Mouse (Mus musculus) ES-E14 (cell line): Measurements from ENCODE around the gene Ascc3.

Source experiments
- CHD2 ChIP-seq: IDR thresholded peaks from 2 replicates; pipeline ENCODE4 v1.6.1; 2014; ENCODE audit warnings: mild to moderate bottlenecking, low read depth, low read length, inconsistent platforms
- MAFK ChIP-seq: IDR thresholded peaks from 2 replicates; pipeline ENCODE4 v1.6.1; 2014; ENCODE audit warnings: mild to moderate bottlenecking, low read depth, low read length, inconsistent platforms; ENCODE audit not compliant: insufficient read depth

DNA sequence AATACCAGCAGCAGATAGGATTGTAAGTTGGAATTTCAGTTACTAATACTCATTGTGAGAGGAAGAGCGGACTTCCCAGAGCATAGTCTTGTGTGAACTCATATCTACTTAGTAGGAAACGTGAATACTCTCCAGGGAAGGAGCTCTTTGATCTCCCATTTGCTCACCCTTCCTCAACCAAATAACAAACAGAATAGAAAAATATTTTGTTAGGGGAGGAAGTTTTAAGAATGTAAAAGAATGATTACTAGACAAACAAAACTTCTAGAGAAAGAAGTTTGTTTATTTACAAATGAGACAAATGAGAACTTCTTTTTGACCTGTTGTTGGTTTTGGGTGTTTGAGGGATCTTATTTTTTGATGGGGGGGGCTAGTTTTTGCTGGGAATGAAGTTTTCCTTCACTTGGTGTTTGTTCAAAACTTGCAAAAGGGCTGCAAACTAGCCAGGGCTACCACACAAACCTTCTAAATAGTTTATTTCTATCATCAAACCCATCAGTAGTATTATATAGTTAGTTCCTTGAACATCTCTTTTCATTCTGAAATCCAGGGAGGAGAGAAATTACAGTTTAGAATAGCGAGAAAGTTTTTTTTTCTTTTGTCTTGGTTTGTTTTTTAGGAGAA is 304.4 kb downstream of the Ascc3 start:
- TF ChIP-seq MAFK (no peak), CHD2 (no peak)
